In genomic region chr8:123684806-123685205, GRCm38 (mm10) we compare ENCODE assay signal across 17 mouse cellular contexts. TPM values are rescaled to one million over a fixed set of nuclear protein-coding genes. Genes with fewer than 3 reads are reported as not detected.
A peak's percentile ranks its signal among the peaks of the same experiment; 100 is the strongest.
DNase-seq lines count a peak whose midpoint lies in the region; ATAC-seq and TF ChIP-seq lines count a peak whose summit lies in the region.
"Had no signal": no experiment of that assay in that cellular context is flagged by ENCODE, and none has a peak within 500 bp of the region (broad histone marks: within the 10 kb centered on the region; RNA-seq: fewer than 3 reads in every experiment).

No protein-coding gene starts in this region.

- no peak overlapping the region for H3K9ac ChIP-seq in hindbrain, embryonic 12.5 days
- no peak overlapping the region for H3K9ac ChIP-seq in hindbrain, embryonic 11.5 days (ENCODE audit: low read depth, low read length)
- H3K9ac ChIP-seq in midbrain, embryonic 14.5 days (replicated peaks; ENCODE audit: low read length) = no peak overlapping the region
- no peak overlapping the region for H3K9ac ChIP-seq in midbrain, embryonic 13.5 days (replicated peaks)
- H3K9ac ChIP-seq in stomach, postnatal 0 days (ENCODE audit: low read length) = no peak overlapping the region
- H3K9ac ChIP-seq: forebrain, embryonic 12.5 days; limb, embryonic 15.5 days had no signal

- no peak overlapping the region for H3K4me3 ChIP-seq in hindbrain, embryonic 12.5 days
- no peak overlapping the region for H3K4me3 ChIP-seq in hindbrain, embryonic 11.5 days (ENCODE audit: low read depth, low read length)
- no peak overlapping the region for H3K4me3 ChIP-seq in midbrain, embryonic 14.5 days (replicated peaks; ENCODE audit: low read depth, low read length)
- H3K4me3 ChIP-seq in midbrain, embryonic 13.5 days (replicated peaks) = no peak overlapping the region
- no peak overlapping the region for H3K4me3 ChIP-seq in stomach, postnatal 0 days (ENCODE audit: low read depth, low read length)
- H3K4me3 ChIP-seq: forebrain, embryonic 12.5 days; heart, embryonic 10.5 days; limb, embryonic 15.5 days had no signal

- H3K27me3 ChIP-seq in hindbrain, embryonic 12.5 days = no peaks in the 10 kb centered on the region; the same call in 1 of the 2 replicates
- no peaks in the 10 kb centered on the region for H3K27me3 ChIP-seq in hindbrain, embryonic 11.5 days (ENCODE audit: control insufficient read depth, insufficient read depth, low read length)
- no peaks in the 10 kb centered on the region for H3K27me3 ChIP-seq in midbrain, embryonic 14.5 days (ENCODE audit: control insufficient read depth, insufficient read depth, low read length)
- H3K27me3 ChIP-seq in midbrain, embryonic 13.5 days = 0 out of 2 replicates have a peak, but pooled peaks cover 2% of the 10 kb centered on the region
- H3K27me3 ChIP-seq in stomach, postnatal 0 days (ENCODE audit: control insufficient read depth, insufficient read depth, low read length) = no peaks in the 10 kb centered on the region
- H3K27me3 ChIP-seq: limb, embryonic 15.5 days had no signal

- H3K4me1 ChIP-seq in hindbrain, embryonic 12.5 days = 0 out of 2 replicates have a peak, but pooled peaks cover 9% of the 10 kb centered on the region
- H3K4me1 ChIP-seq in hindbrain, embryonic 11.5 days (replicated peaks; ENCODE audit: control insufficient read depth, insufficient read depth, low read length) = no peaks in the 10 kb centered on the region; the same call in 1 of the 2 replicates
- peaks cover 4% of the 10 kb centered on the region for H3K4me1 ChIP-seq in midbrain, embryonic 14.5 days (ENCODE audit: control insufficient read depth, insufficient read depth, low read length)
- H3K4me1 ChIP-seq in midbrain, embryonic 13.5 days (replicated peaks) = peaks cover 13% of the 10 kb centered on the region; the same call in 1 of the 2 replicates
- no peaks in the 10 kb centered on the region for H3K4me1 ChIP-seq in stomach, postnatal 0 days (replicated peaks; ENCODE audit: control insufficient read depth, insufficient read depth)

- no peaks in the 10 kb centered on the region for H3K36me3 ChIP-seq in hindbrain, embryonic 12.5 days
- no peaks in the 10 kb centered on the region for H3K36me3 ChIP-seq in hindbrain, embryonic 11.5 days (ENCODE audit: control insufficient read depth, insufficient read depth, low read length)
- H3K36me3 ChIP-seq in midbrain, embryonic 14.5 days (ENCODE audit: control insufficient read depth, insufficient read depth, low read length) = no peaks in the 10 kb centered on the region
- no peaks in the 10 kb centered on the region for H3K36me3 ChIP-seq in midbrain, embryonic 13.5 days
- no peaks in the 10 kb centered on the region for H3K36me3 ChIP-seq in stomach, postnatal 0 days (ENCODE audit: control insufficient read depth, insufficient read depth, low read length)
- H3K36me3 ChIP-seq: forebrain, embryonic 12.5 days; heart, embryonic 10.5 days; limb, embryonic 15.5 days had no signal

- 86% methylated on average over 7 of the region's 7 CpGs for WGBS in hindbrain, embryonic 12.5 days
- WGBS in hindbrain, embryonic 11.5 days = 89% methylated on average over 7 of the region's 7 CpGs
- whole genome bisulfite sequencing in midbrain, embryonic 14.5 days = 91% methylated on average over 7 of the region's 7 CpGs
- 90% methylated on average over 7 of the region's 7 CpGs for WGBS in midbrain, embryonic 13.5 days
- WGBS in stomach, postnatal 0 days = 79% methylated on average over 7 of the region's 7 CpGs

- TF ChIP-seq EP300 in stomach, postnatal 0 days (optimal IDR thresholded peaks at IDR 0.05) = no peak

- H3K9me3 ChIP-seq in hindbrain, embryonic 12.5 days (replicated peaks) = no peaks in the 10 kb centered on the region
- H3K9me3 ChIP-seq in hindbrain, embryonic 11.5 days (ENCODE audit: control insufficient read depth, low read length) = no peaks in the 10 kb centered on the region
- no peaks in the 10 kb centered on the region for H3K9me3 ChIP-seq in midbrain, embryonic 14.5 days (ENCODE audit: control insufficient read depth, low read length)
- no peaks in the 10 kb centered on the region for H3K9me3 ChIP-seq in midbrain, embryonic 13.5 days
- no peaks in the 10 kb centered on the region for H3K9me3 ChIP-seq in stomach, postnatal 0 days (ENCODE audit: control insufficient read depth, low read length)
- H3K9me3 ChIP-seq: forebrain, embryonic 12.5 days; heart, embryonic 10.5 days; limb, embryonic 15.5 days had no signal

- no peak overlapping the region for H3K4me2 ChIP-seq in hindbrain, embryonic 12.5 days (replicated peaks)
- H3K4me2 ChIP-seq in hindbrain, embryonic 11.5 days (replicated peaks; ENCODE audit: low read depth, low read length) = no peak overlapping the region
- no peak overlapping the region for H3K4me2 ChIP-seq in midbrain, embryonic 14.5 days (ENCODE audit: low read length)
- H3K4me2 ChIP-seq in midbrain, embryonic 13.5 days (replicated peaks) = no peak overlapping the region
- no peak overlapping the region for H3K4me2 ChIP-seq in stomach, postnatal 0 days (replicated peaks; ENCODE audit: low read depth)
- H3K4me2 ChIP-seq: forebrain, embryonic 12.5 days; limb, embryonic 15.5 days had no signal

- peak overlapping the region; percentile 64 for H3K27ac ChIP-seq in hindbrain, embryonic 12.5 days
- no peak overlapping the region for H3K27ac ChIP-seq in hindbrain, embryonic 11.5 days (ENCODE audit: low read depth, low read length)
- H3K27ac ChIP-seq in midbrain, embryonic 14.5 days (replicated peaks; ENCODE audit: low read depth, low read length) = peak overlapping the region; percentile 55; the same call in 1 of the 2 replicates
- H3K27ac ChIP-seq in midbrain, embryonic 13.5 days = no peak overlapping the region
- peak overlapping the region; percentile 40; the same call in 1 of the 2 replicates for H3K27ac ChIP-seq in stomach, postnatal 0 days (replicated peaks)
- H3K27ac ChIP-seq: forebrain, embryonic 12.5 days; heart, embryonic 10.5 days; limb, embryonic 15.5 days had no signal

- DNase-seq in hindbrain, embryonic 11.5 days (ENCODE audit: low spot score) = no peak
- no peak for DNase-seq in midbrain, embryonic 14.5 days
- DNase-seq in adrenal gland, postnatal 10 days = peak; percentile 65
- peak; percentile 73 for DNase-seq in stomach, postnatal 0 days (ENCODE audit: low spot score)
- DNase-seq in spleen, adult 18-20 months = no peak
- DNase-seq in spleen, postnatal 14 days (ENCODE audit: low spot score in 2 of 2) = no peak
- DNase-seq: cerebellum, postnatal 14 days; gastrocnemius, postnatal 14 days; heart, postnatal 10 days; lung, postnatal 14 days; thymus, postnatal 25 days had no signal

- TF ChIP-seq CTCF in stomach, postnatal 0 days (IDR thresholded peaks at IDR 0.05; ENCODE audit: low read depth) = no peak

- no peak for ATAC-seq in hindbrain, embryonic 12.5 days (ENCODE audit: low FRiP score)
- no peak for ATAC-seq in hindbrain, embryonic 11.5 days (ENCODE audit: low FRiP score)
- no peak for ATAC-seq in midbrain, embryonic 14.5 days (ENCODE audit: low FRiP score, low TSS enrichment)
- ATAC-seq in midbrain, embryonic 13.5 days = no peak
- peak; percentile 77 for ATAC-seq in stomach, postnatal 0 days (ENCODE audit: low FRiP score, low TSS enrichment)
- ATAC-seq: inflammation-experienced regulatory T-cells, adult 6 months had no signal

RNA-seq across cellular contexts. Expression of gene Rhou, which starts 31.1 kb away (rescaled TPM):
- 11.2 and 11.6 TPM in 2 replicates for polyA plus RNA-seq in hindbrain, embryonic 12.5 days (2016; fragmentation: Nextera tagmentation; extraction: Ambion mirVana)
- 11.3 and 12.4 TPM in 2 replicates for polyA plus RNA-seq in hindbrain, embryonic 11.5 days (2014; fragmentation: Nextera tagmentation; extraction: Ambion mirVana)
- polyA plus RNA-seq in midbrain, embryonic 14.5 days (2014; fragmentation: Nextera tagmentation; extraction: Ambion mirVana) = 10.0 and 12.9 TPM in 2 replicates
- polyA plus RNA-seq in midbrain, embryonic 13.5 days (2015; fragmentation: Nextera tagmentation; extraction: Ambion mirVana) = 9.3 and 11.6 TPM in 2 replicates
- 10 to 100 TPM; 42.8 to 48.5 TPM for total RNA-seq in adrenal gland, postnatal 10 days (2021)
- polyA plus RNA-seq in stomach, postnatal 0 days (2015; fragmentation: Nextera tagmentation; extraction: Ambion mirVana) = 7.3 and 10.9 TPM in 2 replicates
- polyA plus RNA-seq: inflammation-experienced regulatory T-cells, adult 6 months had no signal

Comparison
In these comparisons a context has a peak if more than half of its experiments do, and no peak if none do; other contexts are left out.
1. H3K27ac ChIP-seq: peak in hindbrain, embryonic 12.5 days (single experiment), midbrain, embryonic 14.5 days (single experiment) and stomach, postnatal 0 days (single experiment); none in hindbrain, embryonic 11.5 days (single experiment) and midbrain, embryonic 13.5 days (single experiment).
2. DNase-seq: peak in adrenal gland, postnatal 10 days (single experiment) and stomach, postnatal 0 days (single experiment); none in hindbrain, embryonic 11.5 days (single experiment), midbrain, embryonic 14.5 days (single experiment), spleen, adult 18-20 months (0 of 2) and spleen, postnatal 14 days (0 of 2).